Mouse (Mus musculus): ENCODE measurements around the gene Elmsan1. TPM values are rescaled to one million over a fixed set of nuclear protein-coding genes. Genes with fewer than 3 reads are reported as not detected.

Elmsan1 gene
- 3.7 and 4.1 TPM in 2 replicates for polyA plus RNA-seq (2015; fragmentation: Nextera tagmentation; extraction: Ambion mirVana)

DNA sequence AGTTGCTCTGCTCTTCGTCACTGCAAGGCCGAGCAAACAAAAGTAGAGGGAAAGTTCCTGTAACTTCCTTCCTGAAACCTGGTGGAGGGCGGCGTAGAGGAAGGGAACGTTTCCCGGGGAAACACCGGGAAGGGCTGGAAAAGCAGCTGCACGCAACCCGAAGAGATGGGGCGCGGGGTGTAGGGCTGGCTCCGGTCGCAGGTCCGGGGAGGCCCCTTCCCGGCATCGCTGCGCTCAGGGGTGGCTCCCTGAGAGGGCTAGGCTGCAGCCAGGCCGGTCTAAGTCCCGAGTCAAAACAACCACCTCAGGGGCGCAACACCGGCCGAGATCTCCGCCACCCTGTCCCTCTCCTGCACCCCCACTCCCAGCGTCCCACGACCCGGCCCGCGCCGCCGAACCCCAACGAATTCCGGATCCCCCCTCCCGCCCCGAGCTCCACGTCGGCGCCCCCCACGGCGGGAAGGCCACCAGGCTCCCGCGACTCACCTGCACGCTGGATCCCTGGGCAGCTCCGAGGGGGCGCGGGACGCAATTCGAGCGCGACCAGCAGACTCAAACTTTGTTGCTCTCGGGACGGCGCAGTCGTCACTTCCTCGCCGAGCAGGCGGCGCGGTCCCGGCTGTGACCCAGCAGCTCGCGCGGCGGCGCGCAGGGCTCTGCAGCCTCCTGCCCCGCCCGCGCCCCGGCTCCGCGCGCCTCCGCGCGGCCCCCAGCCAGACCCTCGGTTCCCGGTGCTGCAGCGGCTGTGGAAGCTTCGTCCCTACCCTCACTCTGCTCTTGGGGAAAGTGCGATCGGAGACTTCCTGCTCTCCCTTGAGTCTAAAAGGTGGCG lies at the start of gene Elmsan1:
Gene Elmsan1 (minus strand): TSS at position 593 of the 832 bp plus-strand sequence.

DNA sequence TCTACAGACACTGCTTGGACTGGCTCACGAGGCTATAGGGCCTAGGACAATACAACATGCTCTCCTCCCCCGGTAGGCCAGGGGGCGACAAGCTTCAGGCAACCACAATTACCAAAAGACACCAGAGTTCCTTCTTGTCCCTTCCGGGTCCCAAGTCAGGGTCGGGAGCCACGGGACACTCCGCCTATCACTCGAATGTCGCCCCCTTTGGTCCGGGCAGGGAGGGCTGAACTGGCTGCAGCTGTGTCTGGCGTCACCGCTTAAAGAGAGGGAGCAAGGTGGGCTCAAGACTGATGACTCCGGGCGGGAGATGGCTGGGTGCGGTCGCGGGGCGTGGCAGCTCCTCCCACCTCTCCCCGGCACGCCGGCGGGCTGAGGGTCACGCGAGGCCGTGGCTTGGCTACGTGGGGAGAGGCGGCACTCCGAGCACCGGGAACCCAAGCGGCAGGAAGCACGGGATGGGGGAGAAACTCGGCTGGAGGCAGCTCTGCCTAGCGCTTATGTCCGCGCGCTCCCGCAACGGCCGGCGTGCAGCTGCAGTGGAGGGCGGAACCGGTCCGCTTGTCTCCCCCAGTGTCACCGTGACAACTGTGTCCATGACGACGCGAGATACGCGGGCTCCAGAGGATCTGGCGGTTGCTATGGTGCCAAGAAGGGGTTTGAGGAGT lies 70.6 kb downstream of the Elmsan1 start, which contains the start of gene Pnma1:
Gene Pnma1 (minus strand): TSS at position 536 of the 668 bp plus-strand sequence.

DNA sequence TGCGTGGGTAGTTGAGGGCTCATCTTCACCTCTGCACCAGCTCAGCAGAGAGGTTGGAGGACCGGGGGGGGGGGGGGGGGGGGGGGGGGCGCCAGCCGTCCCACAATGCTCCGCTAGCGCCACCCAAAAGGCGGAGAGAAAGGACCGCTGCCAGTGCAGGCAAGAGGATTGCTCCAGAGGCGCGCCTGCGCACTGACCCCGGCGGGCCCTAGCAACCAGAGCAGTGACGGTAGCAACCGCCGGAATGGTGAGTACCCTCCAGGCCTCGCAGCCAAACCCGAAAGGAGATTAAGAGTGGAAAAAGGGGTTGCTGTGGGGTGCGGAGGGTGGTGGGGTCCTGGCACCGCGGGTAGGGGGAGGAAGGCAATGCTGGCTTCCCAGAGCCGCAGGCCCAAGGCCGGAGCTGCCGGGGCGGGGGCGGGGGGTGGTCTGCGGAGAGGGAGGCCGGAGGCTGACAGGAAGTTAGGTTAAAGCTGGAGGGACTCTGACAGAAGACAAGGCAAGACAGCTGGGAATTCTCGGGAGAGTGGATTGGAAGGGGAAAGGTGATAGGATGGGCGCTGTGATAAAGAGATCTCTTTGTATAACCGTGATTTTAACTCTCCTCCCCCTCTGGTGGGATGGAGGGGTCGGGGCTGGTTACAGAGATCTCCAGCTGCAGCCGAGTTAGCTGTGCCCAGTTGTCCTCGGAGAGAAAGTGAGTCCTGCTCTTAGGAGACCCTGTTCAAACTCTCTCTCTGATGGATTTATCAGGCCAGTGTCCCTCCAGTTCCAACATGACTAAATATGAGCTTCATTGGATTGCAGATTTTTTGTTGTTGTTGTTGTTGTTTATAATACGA lies 104.3 kb downstream of the Elmsan1 start, which contains the start of gene Dnal1:
Gene Dnal1 (plus strand): TSS at position 214 of the 842 bp plus-strand sequence.

DNA sequence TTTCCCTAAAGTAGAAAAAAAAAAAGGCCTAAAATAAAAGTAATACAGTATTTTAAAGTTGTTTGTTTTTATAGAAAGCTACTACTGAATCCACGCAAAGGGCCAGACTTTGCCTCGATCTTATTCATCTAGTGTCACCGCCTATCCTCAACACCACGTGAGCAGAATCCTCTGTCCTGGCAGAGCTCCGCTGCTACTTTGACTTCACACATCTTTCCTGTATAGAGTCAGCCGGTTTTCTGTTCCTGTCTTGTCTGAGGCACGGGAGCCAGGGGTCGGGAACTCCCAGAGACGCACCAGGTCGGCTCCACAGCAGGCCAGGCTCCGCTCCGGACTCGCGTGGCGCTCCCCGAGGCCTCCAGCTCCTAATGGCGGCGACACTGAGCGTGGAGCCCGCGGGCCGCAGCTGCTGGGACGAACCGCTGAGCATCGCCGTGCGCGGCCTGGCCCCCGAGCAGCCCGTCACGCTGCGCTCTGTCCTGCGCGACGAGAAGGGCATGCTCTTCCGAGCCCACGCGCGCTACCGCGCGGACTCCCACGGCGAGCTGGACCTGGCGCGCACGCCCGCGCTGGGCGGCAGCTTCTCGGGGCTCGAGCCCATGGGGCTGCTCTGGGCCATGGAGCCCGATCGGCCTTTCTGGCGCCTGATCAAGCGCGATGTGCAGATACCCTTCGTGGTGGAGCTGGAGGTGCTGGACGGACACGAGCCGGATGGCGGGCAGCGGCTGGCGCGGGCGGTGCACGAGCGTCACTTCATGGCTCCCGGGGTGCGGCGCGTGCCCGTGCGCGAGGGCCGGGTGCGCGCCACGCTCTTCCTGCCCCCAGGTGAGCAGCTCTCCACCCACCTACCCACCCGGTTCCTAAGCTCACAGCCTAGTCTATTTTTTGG lies 117.8 kb downstream of the Elmsan1 start, which contains the start of gene Acot6:
Gene Acot6 (plus strand): TSS at position 51 of the 889 bp plus-strand sequence.

Other genes with a start within 250 kb of the Elmsan1 start
- gene Heatr4, start 234.0 kb downstream of the Elmsan1 start, polyA plus RNA-seq (2015; fragmentation: Nextera tagmentation; extraction: Ambion mirVana) = 0.05 TPM in 1 of 2 replicates, not detected in the other
- gene Acot2, start 231.0 kb downstream of the Elmsan1 start, polyA plus RNA-seq (2015; fragmentation: Nextera tagmentation; extraction: Ambion mirVana) = 24.2 and 26.1 TPM in 2 replicates
- 139 and 144 TPM in 2 replicates for gene Acot1, start 209.4 kb downstream of the Elmsan1 start, polyA plus RNA-seq (2015; fragmentation: Nextera tagmentation; extraction: Ambion mirVana)
- 0.84 and 1.6 TPM in 2 replicates for gene Acot4, start 180.5 kb downstream of the Elmsan1 start, polyA plus RNA-seq (2015; fragmentation: Nextera tagmentation; extraction: Ambion mirVana)
- gene Gm49366, start 179.9 kb downstream of the Elmsan1 start, polyA plus RNA-seq (2015; fragmentation: Nextera tagmentation; extraction: Ambion mirVana) = not detected in 2 replicates
- 1.5 and 1.6 TPM in 2 replicates for gene Acot3, start 166.7 kb downstream of the Elmsan1 start, polyA plus RNA-seq (2015; fragmentation: Nextera tagmentation; extraction: Ambion mirVana)
- 3.4 TPM in 2 replicates for gene Acot5, start 149.6 kb downstream of the Elmsan1 start, polyA plus RNA-seq (2015; fragmentation: Nextera tagmentation; extraction: Ambion mirVana)
- 1.8 and 1.9 TPM in 2 replicates for gene Acot6, start 118.2 kb downstream of the Elmsan1 start, polyA plus RNA-seq (2015; fragmentation: Nextera tagmentation; extraction: Ambion mirVana)
- 8.2 and 11.2 TPM in 2 replicates for gene Dnal1, start 104.5 kb downstream of the Elmsan1 start, polyA plus RNA-seq (2015; fragmentation: Nextera tagmentation; extraction: Ambion mirVana)
- 4.1 and 4.5 TPM in 2 replicates for gene Pnma1, start 70.4 kb downstream of the Elmsan1 start, polyA plus RNA-seq (2015; fragmentation: Nextera tagmentation; extraction: Ambion mirVana)
- 15.4 and 17.5 TPM in 2 replicates for gene Ptgr2, start 66.4 kb upstream of the Elmsan1 start, polyA plus RNA-seq (2015; fragmentation: Nextera tagmentation; extraction: Ambion mirVana)
- 42.4 and 46.6 TPM in 2 replicates for gene Zfp410, start 98.0 kb upstream of the Elmsan1 start, polyA plus RNA-seq (2015; fragmentation: Nextera tagmentation; extraction: Ambion mirVana)
- gene Coq6, start 142.8 kb upstream of the Elmsan1 start, polyA plus RNA-seq (2015; fragmentation: Nextera tagmentation; extraction: Ambion mirVana) = 35.3 and 37.0 TPM in 2 replicates
- 10.4 and 12.4 TPM in 2 replicates for gene Fam161b, start 143.0 kb upstream of the Elmsan1 start, polyA plus RNA-seq (2015; fragmentation: Nextera tagmentation; extraction: Ambion mirVana)
- gene Entpd5, start 190.1 kb upstream of the Elmsan1 start, polyA plus RNA-seq (2015; fragmentation: Nextera tagmentation; extraction: Ambion mirVana) = 11.0 and 12.6 TPM in 2 replicates
- gene Bbof1, start 190.2 kb upstream of the Elmsan1 start, polyA plus RNA-seq (2015; fragmentation: Nextera tagmentation; extraction: Ambion mirVana) = 2.8 and 3.0 TPM in 2 replicates
- 20.4 and 22.0 TPM in 2 replicates for gene Rnf113a2, start 198.3 kb upstream of the Elmsan1 start, polyA plus RNA-seq (2015; fragmentation: Nextera tagmentation; extraction: Ambion mirVana)
- 44.9 and 50.0 TPM in 2 replicates for gene Aldh6a1, start 232.1 kb upstream of the Elmsan1 start, polyA plus RNA-seq (2015; fragmentation: Nextera tagmentation; extraction: Ambion mirVana)
- 26.9 and 27.0 TPM in 2 replicates for gene Lin52, start 232.5 kb upstream of the Elmsan1 start, polyA plus RNA-seq (2015; fragmentation: Nextera tagmentation; extraction: Ambion mirVana)

All from neural tube, postnatal 0 days (tissue).